Mouse (Mus musculus): ENCODE measurements at regions not wholly inside any gene's neighbourhood (a gene's known extent, or its start where the extent isn't known, plus 50 kb on each side); places are given as distances from the start of the nearest gene placed in this dataset.

GRCm38 (mm10) chr14:96962426-96963073 lies 443.6 kb upstream of the Klhl1 start:
- intact Hi-C loops (cut with DNase I): no loop called here
- DNase-seq (ENCODE audit: extremely low spot score in 1 of 2, low spot score in 2 of 2): no peak

GRCm38 (mm10) chr14:96956115-96956514 lies 437.2 kb upstream of the Klhl1 start:
- intact Hi-C loops (cut with DNase I): no loop called here
- DNase-seq (ENCODE audit: extremely low spot score in 1 of 2, low spot score in 2 of 2): no peak

- intact Hi-C loops (cut with DNase I): no loop called here
Observed at GRCm38 (mm10) chr14:96954462-96954861, 435.6 kb upstream of the Klhl1 start.

GRCm38 (mm10) chr14:96908737-96909136 lies 389.8 kb upstream of the Klhl1 start:
- peak in 1 of 2 experiments; percentile 23 for DNase-seq (ENCODE audit: extremely low spot score in 1 of 2, low spot score in 2 of 2)
- intact Hi-C loops (cut with DNase I): loop anchor here (2.0 kb wide), 1 partner anchor 960 kb away; no protein-coding TSS in a partner anchor

More at GRCm38 (mm10) chr14:96954462-96954861, 435.6 kb upstream of the Klhl1 start:
- DNase-seq (ENCODE audit: extremely low spot score in 1 of 2, low spot score in 2 of 2): peak in 1 of 2 experiments; percentile 11

- intact Hi-C loops (cut with DNase I): no loop called here
- no peak for DNase-seq (ENCODE audit: extremely low spot score in 1 of 2, low spot score in 2 of 2)
Observed at GRCm38 (mm10) chr14:96879701-96880100, 360.8 kb upstream of the Klhl1 start.

GRCm38 (mm10) chr14:96871969-96872368 lies 353.1 kb upstream of the Klhl1 start:
- intact Hi-C loops (cut with DNase I): no loop called here
- DNase-seq (ENCODE audit: extremely low spot score in 1 of 2, low spot score in 2 of 2): no peak

- DNase-seq (ENCODE audit: extremely low spot score in 1 of 2, low spot score in 2 of 2): no peak
- intact Hi-C loops (cut with DNase I): no loop called here
Observed at GRCm38 (mm10) chr14:96838910-96839309, 320.0 kb upstream of the Klhl1 start.

GRCm38 (mm10) chr14:96825083-96825482 lies 306.2 kb upstream of the Klhl1 start:
- no peak for DNase-seq (ENCODE audit: extremely low spot score in 1 of 2, low spot score in 2 of 2)
- intact Hi-C loops (cut with DNase I): no loop called here

- DNase-seq (ENCODE audit: extremely low spot score in 1 of 2, low spot score in 2 of 2): no peak
- intact Hi-C loops (cut with DNase I): no loop called here
Observed at GRCm38 (mm10) chr14:96815665-96816064, 296.8 kb upstream of the Klhl1 start.

GRCm38 (mm10) chr14:96805284-96805683 lies 286.4 kb upstream of the Klhl1 start:
- intact Hi-C loops (cut with DNase I): no loop called here
- no peak for DNase-seq (ENCODE audit: extremely low spot score in 1 of 2, low spot score in 2 of 2)

GRCm38 (mm10) chr14:96794806-96795205 lies 275.9 kb upstream of the Klhl1 start:
- intact Hi-C loops (cut with DNase I): no loop called here

GRCm38 (mm10) chr14:96787917-96788316 lies 269.0 kb upstream of the Klhl1 start:
- intact Hi-C loops (cut with DNase I): no loop called here
- DNase-seq (ENCODE audit: extremely low spot score in 1 of 2, low spot score in 2 of 2): no peak

More at GRCm38 (mm10) chr14:96794806-96795205, 275.9 kb upstream of the Klhl1 start:
- DNase-seq (ENCODE audit: extremely low spot score in 1 of 2, low spot score in 2 of 2): no peak

GRCm38 (mm10) chr14:96787286-96787685 lies 268.4 kb upstream of the Klhl1 start:
- intact Hi-C loops (cut with DNase I): no loop called here
- DNase-seq (ENCODE audit: extremely low spot score in 1 of 2, low spot score in 2 of 2): no peak

- intact Hi-C loops (cut with DNase I): no loop called here
- DNase-seq (ENCODE audit: extremely low spot score in 1 of 2, low spot score in 2 of 2): no peak
Observed at GRCm38 (mm10) chr14:96775801-96776200, 256.9 kb upstream of the Klhl1 start.

GRCm38 (mm10) chr14:96760591-96760990 lies 241.7 kb upstream of the Klhl1 start:
- intact Hi-C loops (cut with DNase I): no loop called here
- DNase-seq (ENCODE audit: extremely low spot score in 1 of 2, low spot score in 2 of 2): no peak

- intact Hi-C loops (cut with DNase I): no loop called here
- DNase-seq (ENCODE audit: extremely low spot score in 1 of 2, low spot score in 2 of 2): no peak
Observed at GRCm38 (mm10) chr14:96733211-96733610, 214.3 kb upstream of the Klhl1 start.

- no peak for DNase-seq (ENCODE audit: extremely low spot score in 1 of 2, low spot score in 2 of 2)
- intact Hi-C loops (cut with DNase I): no loop called here
Observed at GRCm38 (mm10) chr14:96697086-96697485, 178.2 kb upstream of the Klhl1 start.

GRCm38 (mm10) chr14:96690923-96691322 lies 172.0 kb upstream of the Klhl1 start:
- intact Hi-C loops (cut with DNase I): no loop called here
- DNase-seq (ENCODE audit: extremely low spot score in 1 of 2, low spot score in 2 of 2): no peak

GRCm38 (mm10) chr14:96683943-96684342 lies 165.0 kb upstream of the Klhl1 start:
- no peak for DNase-seq (ENCODE audit: extremely low spot score in 1 of 2, low spot score in 2 of 2)
- intact Hi-C loops (cut with DNase I): no loop called here

GRCm38 (mm10) chr14:96681740-96682139 lies 162.8 kb upstream of the Klhl1 start:
- intact Hi-C loops (cut with DNase I): no loop called here
- DNase-seq (ENCODE audit: extremely low spot score in 1 of 2, low spot score in 2 of 2): no peak

- no peak for DNase-seq (ENCODE audit: extremely low spot score in 1 of 2, low spot score in 2 of 2)
- intact Hi-C loops (cut with DNase I): no loop called here
Observed at GRCm38 (mm10) chr14:96676213-96676612, 157.3 kb upstream of the Klhl1 start.

Data from left cerebral cortex, postnatal 10 days (tissue).